Mouse (Mus musculus): ENCODE results near the gene Sdc1. TPM values are rescaled to one million over a fixed set of nuclear protein-coding genes. Genes with fewer than 3 reads are reported as not detected.

Gene Sdc1
- polyA plus RNA-seq (2012; rRNA removed) = 96.6 and 128 TPM in 2 replicates

GRCm38 (mm10) chr12:8770946-8771843 lies at the start of gene Sdc1:
TSS of gene Sdc1 (plus strand) at chr12:8771323.
- DNase-seq (ENCODE audit: low read depth) = no peak

GRCm38 (mm10) chr12:8726890-8727289 lies 44.2 kb upstream of the Sdc1 start:
- DNase-seq (ENCODE audit: low read depth) = no peak

- no peak for DNase-seq (ENCODE audit: low read depth)
Observed at GRCm38 (mm10) chr12:8728739-8729138, 42.4 kb upstream of the Sdc1 start.

- DNase-seq (ENCODE audit: low read depth) = no peak
Observed at GRCm38 (mm10) chr12:8753654-8754053, 17.5 kb upstream of the Sdc1 start.

DNA sequence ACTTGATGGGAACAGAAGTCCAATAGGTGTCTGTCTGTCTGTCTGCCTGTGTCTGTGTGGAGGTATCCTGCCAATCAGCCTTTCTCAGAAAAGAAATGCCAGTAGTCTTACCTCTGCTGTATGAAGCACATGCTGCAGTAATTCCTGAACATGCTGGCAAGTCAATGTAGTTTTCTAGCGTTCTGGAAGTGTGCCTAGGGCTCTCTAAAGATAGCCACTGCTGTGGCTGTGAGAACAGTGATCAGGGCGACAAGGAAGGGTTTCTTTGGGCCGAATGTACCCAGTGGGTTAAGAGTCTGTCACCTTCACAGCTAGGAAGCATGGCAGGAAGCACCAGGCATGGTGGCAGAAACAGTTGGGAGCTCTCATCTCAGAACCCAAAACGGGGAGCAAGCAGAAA lies 17.0 kb upstream of the Sdc1 start:
- no peak for DNase-seq (ENCODE audit: low read depth)

- DNase-seq (ENCODE audit: low read depth) = no peak
Observed at GRCm38 (mm10) chr12:8758029-8758428, 13.1 kb upstream of the Sdc1 start.

GRCm38 (mm10) chr12:8759115-8759514 lies 12.0 kb upstream of the Sdc1 start:
- DNase-seq (ENCODE audit: low read depth) = no peak

DNA sequence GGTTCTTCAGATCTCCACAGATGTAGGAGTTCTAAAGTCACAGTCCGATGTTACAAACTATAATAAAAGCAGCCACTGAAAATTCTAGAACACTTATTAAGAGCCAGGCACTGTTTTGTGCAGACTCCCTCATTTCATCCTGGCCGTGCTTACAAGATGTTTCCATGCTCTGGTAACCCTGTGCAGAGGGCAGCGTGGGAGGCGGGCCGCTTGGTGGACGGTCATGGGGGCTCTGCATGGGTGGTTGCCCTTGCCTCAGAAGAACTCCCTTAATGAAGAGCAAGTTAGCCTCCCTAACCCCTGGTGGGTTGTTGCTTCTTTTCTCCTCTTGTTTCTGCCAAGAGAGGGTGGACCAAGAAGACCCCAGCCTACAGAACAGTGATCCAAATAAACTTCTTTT lies 11.3 kb upstream of the Sdc1 start:
- no peak for DNase-seq (ENCODE audit: low read depth)

DNA sequence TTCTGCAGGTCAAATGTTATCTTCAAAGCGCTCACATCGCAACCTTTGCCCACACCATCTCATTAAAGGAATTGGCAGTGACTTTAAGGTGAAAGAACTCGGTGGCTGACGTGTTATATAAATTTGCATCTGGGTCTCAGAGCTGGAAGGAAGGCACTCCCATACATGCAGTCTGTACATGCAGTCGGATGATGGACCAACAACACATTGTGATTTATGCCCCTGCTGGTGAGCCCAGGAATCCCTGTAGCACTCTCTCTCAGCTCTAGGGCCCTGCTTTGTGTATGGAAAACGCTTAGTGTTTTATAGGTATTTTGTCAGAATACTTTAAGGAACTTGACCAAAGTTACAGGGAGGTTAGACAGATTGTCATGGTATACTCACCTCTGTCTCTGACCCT lies 10.6 kb upstream of the Sdc1 start:
- no peak for DNase-seq (ENCODE audit: low read depth)

- no peak for DNase-seq (ENCODE audit: low read depth)
Observed at GRCm38 (mm10) chr12:8761058-8761457, 10.1 kb upstream of the Sdc1 start.

DNA sequence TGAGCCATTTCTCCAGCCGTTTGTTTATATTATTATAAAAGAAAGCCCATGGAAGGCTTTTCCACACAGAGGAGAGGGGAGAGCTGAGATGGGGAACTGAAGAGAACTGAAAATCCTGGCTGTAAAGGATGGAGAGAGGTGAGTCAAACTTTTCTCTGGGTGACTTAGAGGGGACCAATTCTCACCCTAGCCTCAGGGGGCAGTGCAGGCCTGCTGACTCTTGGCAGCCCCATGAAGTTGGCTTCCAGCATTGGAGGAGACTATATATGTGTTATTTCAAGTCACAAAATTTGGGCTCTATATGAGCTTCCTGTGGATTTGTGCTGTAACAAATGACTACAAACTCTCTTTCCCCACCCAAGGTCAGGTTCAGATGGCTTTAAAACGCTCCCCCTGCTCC lies 8.5 kb upstream of the Sdc1 start:
- DNase-seq (ENCODE audit: low read depth) = no peak

GRCm38 (mm10) chr12:8764221-8764930 lies 6.7 kb upstream of the Sdc1 start:
- no peak for DNase-seq (ENCODE audit: low read depth)

DNA sequence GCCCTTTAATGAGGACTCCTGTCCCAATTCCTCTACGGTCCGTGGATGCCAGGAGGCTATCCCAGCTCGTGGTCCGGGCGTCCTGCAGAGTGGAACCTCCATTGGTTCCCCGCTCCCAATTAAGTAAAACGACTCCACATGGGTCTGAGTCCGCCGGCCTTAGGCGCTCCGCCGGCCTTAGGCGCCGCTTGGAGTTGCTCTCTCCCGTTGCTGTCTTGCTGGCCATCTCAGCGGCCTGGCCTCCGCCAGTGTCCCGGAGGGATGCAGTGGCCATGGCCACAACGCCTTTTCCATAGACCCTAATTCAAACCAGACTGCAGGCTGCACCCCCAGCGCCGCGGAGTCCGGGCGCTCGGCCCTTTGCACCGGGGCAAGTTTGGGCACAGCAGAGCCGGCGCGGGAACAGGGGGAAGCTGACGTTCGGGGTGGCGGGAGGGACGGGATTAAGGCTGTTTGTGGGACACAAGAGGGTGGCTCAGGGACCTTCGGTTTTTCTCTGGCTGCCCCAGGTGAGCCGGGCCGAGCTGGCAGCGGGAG lies 789 bp downstream of the Sdc1 start:
- no peak for DNase-seq (ENCODE audit: low read depth)

DNA sequence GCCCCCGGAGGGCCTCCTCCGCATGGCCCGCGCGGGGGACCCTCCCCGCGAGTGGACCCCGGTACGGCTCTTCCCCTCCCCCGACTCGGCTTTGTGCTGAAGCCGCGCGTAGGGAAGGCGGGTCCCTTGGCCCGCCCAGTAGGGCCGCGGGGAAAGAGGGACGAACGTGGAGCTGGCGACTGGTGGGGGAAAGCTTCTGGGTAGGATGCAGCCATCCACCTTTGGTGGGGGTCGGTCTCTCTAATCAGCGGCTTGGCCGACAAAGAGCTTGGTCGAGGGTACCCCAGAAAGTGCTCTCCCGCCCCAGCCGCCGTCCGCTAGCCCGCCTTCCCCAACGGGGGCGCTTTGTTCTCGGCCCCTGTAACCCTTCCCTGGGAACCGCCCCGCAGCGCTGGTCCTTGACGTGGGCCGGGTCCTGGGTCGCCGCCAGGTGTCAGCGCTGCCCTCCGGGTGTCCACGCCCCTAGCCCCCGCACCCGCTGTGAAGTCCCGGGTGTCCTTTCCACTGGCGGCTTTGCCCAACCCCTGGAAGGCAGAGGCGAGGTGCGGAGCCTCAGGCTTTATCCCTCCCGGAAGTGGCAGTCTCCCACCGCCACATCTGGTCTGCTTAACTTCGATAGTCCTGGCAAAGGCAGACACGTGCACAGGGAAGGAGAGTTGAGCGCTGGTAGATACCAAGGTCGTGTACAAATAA lies 1.5 kb downstream of the Sdc1 start:
- DNase-seq (ENCODE audit: low read depth) = no peak

- no peak for DNase-seq (ENCODE audit: low read depth)
Observed at GRCm38 (mm10) chr12:8773336-8773735, 2.2 kb downstream of the Sdc1 start.

DNA sequence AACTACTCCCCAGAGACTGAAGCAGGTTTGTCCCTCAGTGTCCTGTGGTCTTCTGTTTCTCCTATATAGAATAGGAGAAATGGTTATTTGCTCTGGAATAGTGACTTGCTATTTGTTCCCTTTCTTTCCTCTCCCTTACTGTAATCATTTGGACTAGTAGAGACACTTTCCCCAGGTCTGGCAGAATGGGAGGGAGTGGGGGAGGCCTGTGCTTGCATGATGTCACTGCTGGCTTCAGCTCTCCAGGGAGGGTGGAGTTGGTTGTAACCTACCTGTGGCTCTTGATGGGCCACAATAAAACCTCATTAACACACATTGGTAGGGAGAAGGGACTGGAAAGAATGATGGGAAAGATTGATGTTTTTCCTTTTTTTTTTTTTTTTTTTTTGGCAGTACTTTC lies 3.1 kb downstream of the Sdc1 start:
- no peak for DNase-seq (ENCODE audit: low read depth)

- DNase-seq (ENCODE audit: low read depth) = no peak
Observed at GRCm38 (mm10) chr12:8776206-8776605, 5.1 kb downstream of the Sdc1 start.

DNA sequence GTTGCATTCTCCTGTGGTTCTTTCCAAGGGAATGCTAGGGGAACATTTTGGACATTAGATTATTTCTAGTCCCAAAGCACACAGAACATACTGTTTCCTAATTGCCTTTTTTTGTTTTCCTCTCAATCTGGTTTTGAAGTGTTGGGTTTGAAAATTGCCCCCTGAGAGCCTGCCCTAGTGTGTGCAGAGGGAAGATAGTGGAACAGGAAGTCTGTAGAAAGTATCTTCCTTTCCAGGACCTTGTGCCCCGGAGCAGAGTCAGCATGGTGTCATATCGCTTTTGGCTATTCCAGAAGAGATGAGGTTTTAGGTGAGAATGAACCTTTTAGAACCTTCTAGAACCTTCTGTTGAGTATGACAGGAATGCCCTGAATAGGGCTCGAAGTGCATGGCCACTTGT lies 5.6 kb downstream of the Sdc1 start:
- no peak for DNase-seq (ENCODE audit: low read depth)

GRCm38 (mm10) chr12:8778106-8778505 lies 7.0 kb downstream of the Sdc1 start:
- DNase-seq (ENCODE audit: low read depth) = no peak

DNA sequence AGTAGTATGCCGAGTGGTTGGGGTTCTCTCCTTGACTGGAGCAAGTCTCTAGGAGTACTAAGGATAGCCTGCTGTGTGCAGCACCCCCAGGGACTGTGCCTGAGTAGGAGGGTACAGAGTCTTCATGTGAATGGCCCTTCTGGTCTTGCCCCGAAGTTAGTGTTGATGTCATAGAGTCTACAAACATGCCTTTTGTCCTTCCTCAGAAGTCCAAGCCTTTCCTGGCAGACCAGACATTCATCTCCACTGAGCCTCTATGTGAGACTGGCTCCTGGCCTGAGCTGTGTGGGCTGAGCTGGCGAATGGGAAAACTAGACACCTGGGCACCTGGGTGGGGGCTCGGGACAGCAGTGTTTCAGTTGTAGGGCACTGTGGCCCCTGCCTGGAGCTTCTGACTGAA lies 8.7 kb downstream of the Sdc1 start:
- DNase-seq (ENCODE audit: low read depth) = no peak

- DNase-seq (ENCODE audit: low read depth) = no peak
Observed at GRCm38 (mm10) chr12:8781121-8781520, 10.0 kb downstream of the Sdc1 start.

- no peak for DNase-seq (ENCODE audit: low read depth)
Observed at GRCm38 (mm10) chr12:8781681-8782378, 10.7 kb downstream of the Sdc1 start.
